Mouse (Mus musculus) C2C12 (cell line): Measurements from ENCODE around the gene Bub3. TPM values are rescaled to one million over a fixed set of nuclear protein-coding genes. Genes with fewer than 3 reads are reported as not detected.
A peak's percentile ranks its signal among the peaks of the same experiment; 100 is the strongest.

ENCODE experiments used
- H3K27me3 ChIP-seq: one replicate; pipeline ENCODE4 v1.6.1; 2011; ENCODE audit not compliant: control insufficient read depth, insufficient read depth, insufficient read length
- H3K36me3 ChIP-seq: one replicate; pipeline ENCODE4 v1.6.1; 2011; ENCODE audit not compliant: control insufficient read depth, insufficient read depth
- H3K4me3 ChIP-seq: one replicate; pipeline ENCODE4 v1.5.1; 2011; ENCODE audit warnings: mild to moderate bottlenecking, control low read depth; ENCODE audit not compliant: poor library complexity, insufficient read depth, severe bottlenecking
- H3K79me2 ChIP-seq: one replicate; pipeline ENCODE4 v1.6.1; 2011; ENCODE audit not compliant: control insufficient read depth, insufficient read depth
- H3K79me3 ChIP-seq: one replicate; pipeline ENCODE4 v1.6.1; 2011; ENCODE audit warnings: low read depth, control low read depth
- H3ac ChIP-seq: one replicate; pipeline ENCODE3; 2011; ENCODE audit warnings: low read depth; ENCODE audit not compliant: control insufficient read depth, insufficient read length
- CEBPB ChIP-seq: IDR thresholded peaks from one replicate; pipeline ENCODE4 v1.6.1; 2011; ENCODE audit warnings: low read depth, mild to moderate bottlenecking, control low read depth, moderate library complexity
- CTCF ChIP-seq: IDR thresholded peaks from one replicate; pipeline ENCODE4 v1.5.1; 2011; ENCODE audit not compliant: control insufficient read depth, insufficient read depth, insufficient read length
- FOSL1 ChIP-seq: IDR thresholded peaks from one replicate; pipeline ENCODE4 v1.8.0; 2011; ENCODE audit warnings: mild to moderate bottlenecking, low read length; ENCODE audit not compliant: poor library complexity, insufficient read depth, severe bottlenecking
- MAX ChIP-seq: IDR thresholded peaks from one replicate; pipeline ENCODE4 v1.6.1; 2011; ENCODE audit warnings: mild to moderate bottlenecking, control low read depth
- MYOD1 ChIP-seq: IDR thresholded peaks from one replicate; pipeline ENCODE4 v1.6.1; 2011; ENCODE audit warnings: low read depth; ENCODE audit not compliant: control insufficient read depth, insufficient read length
- MYOG ChIP-seq: IDR thresholded peaks from one replicate; pipeline ENCODE4 v1.6.1; 2011; ENCODE audit not compliant: control insufficient read depth, insufficient read length; ENCODE audit errors: extremely low read depth
- USF1 ChIP-seq: IDR thresholded peaks from one replicate; pipeline ENCODE4 v1.6.1; 2011; ENCODE audit warnings: low read depth, mild to moderate bottlenecking, control low read depth, moderate library complexity
- polyA plus RNA-seq: library from polyadenylated mRNA; unstranded; fragments of >200 nt; fragmentation: generic; extraction: Trizol; gene quantifications from one replicate; pipeline ENCODE4 v1.2.1, GENCODE M21; 2012; ENCODE audit warnings: missing spikeins

Gene Bub3
- polyA plus RNA-seq, 1 experiment = 164 TPM

DNA sequence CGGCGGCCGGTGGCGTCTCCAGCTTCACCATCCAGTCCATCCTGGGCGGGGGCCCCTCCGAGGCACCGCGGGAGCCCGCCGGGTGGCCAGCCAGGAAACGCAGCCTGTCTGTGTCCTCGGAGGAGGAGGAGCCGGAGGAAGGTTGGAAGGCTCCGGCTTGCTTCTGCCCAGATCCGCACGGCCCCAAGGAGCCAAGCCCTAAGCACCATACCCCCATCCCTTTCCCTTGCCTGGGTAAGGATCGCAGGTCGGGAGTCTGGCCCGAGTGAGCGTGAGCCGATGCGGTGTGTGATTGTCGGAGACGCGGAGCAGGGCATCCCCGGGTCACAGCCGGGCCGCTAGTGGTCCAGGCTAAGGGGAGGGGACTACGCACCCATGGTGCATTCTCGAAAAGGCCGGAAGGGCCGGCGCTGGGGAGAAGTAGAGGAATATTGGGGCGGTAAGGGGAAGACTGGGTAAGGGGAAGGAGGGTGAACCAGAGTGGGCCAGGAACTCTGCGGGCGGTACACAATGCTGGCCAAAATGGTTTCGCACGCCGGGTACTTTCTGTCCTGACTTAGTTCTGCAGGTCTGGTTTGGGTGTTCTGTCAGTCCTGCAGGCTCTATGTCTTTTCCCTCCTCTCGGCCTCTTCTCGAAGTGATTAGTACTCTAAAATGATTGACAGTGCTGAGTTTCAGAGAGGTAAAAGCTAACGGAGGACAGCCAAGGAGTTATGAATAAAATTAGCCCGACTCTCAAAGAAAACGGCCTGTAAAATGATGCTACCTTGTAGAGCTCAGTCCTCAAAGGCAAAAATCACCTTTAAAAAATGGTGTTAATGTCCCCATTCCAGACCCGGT lies 5.5 kb upstream of the Bub3 start:
- no peaks in the 10 kb centered on the region for H3K79me3 ChIP-seq
- H3K79me2 ChIP-seq = no peaks in the 10 kb centered on the region
- H3K27me3 ChIP-seq = peaks cover 40% of the 10 kb centered on the region
- no peaks in the 10 kb centered on the region for H3K36me3 ChIP-seq
- TF ChIP-seq MAX = no peak
- TF ChIP-seq FOSL1 = no peak
- no peak for TF ChIP-seq CTCF
- TF ChIP-seq CEBPB = no peak
- TF ChIP-seq MYOD1 = no peak
- no peak for TF ChIP-seq USF1
- TF ChIP-seq MYOG = no peak
- H3ac ChIP-seq = peak overlapping the region; percentile 83
- H3K4me3 ChIP-seq = peak overlapping the region; percentile 34

DNA sequence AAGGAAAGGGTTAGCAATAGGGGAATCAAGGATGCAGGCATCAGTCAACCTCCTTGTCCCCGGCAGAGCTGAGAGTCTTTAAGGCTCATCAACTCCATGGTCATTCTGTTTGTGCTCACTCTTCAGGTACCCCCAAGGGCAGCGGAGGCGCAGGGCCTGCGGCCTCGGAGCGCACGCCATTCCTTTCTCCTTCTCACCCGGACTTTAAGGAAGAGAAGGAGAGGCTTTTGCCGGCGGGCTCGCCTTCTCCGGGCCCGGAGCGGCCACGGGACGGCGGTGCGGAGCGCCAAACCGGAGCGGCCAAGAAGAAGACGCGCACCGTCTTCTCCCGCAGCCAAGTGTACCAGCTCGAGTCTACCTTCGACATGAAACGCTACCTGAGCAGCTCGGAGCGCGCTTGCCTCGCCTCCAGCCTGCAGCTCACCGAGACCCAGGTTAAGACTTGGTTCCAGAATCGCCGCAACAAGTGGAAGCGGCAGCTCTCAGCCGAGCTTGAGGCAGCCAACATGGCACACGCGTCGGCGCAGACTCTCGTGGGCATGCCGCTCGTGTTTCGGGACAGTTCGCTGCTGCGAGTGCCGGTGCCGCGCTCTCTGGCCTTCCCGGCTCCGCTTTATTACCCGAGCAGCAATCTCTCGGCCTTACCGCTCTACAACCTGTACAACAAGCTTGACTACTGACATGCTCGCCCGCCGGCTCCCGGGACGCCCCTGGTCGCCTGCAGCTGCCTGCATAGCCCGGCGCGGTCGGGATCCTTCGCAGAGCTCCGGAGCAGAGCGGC lies 4.5 kb upstream of the Bub3 start:
- H3K4me3 ChIP-seq = no peak overlapping the region
- H3K79me3 ChIP-seq = peaks cover under 1% of the 10 kb centered on the region
- no peaks in the 10 kb centered on the region for H3K36me3 ChIP-seq
- H3ac ChIP-seq = no peak overlapping the region
- peaks cover 34% of the 10 kb centered on the region for H3K27me3 ChIP-seq
- no peak for TF ChIP-seq CTCF
- no peak for TF ChIP-seq CEBPB
- no peak for TF ChIP-seq MYOD1
- TF ChIP-seq MYOG = no peak
- TF ChIP-seq USF1 = no peak
- TF ChIP-seq FOSL1 = no peak
- TF ChIP-seq MAX = no peak
- peaks cover 4% of the 10 kb centered on the region for H3K79me2 ChIP-seq

DNA sequence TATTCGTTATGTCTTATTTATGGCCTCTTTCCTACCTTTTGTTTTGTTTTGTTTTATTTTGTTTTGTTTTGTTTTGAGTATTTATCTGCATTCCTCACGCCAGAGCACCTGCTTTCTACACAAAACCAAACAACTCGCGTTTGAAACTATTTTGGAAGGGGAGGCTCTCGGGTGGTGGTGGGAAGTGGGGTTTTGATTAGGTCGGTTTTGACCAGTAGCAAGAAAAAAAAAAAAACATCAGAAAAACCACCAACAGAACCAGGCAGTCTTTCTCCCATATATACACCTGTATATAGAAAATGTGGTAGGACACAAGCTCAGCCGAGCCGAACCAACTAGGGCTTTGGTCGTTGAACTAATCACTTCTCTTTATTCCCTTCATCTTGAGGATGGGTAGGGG lies 3.9 kb upstream of the Bub3 start:
- no peak overlapping the region for H3K4me3 ChIP-seq
- peaks cover 6% of the 10 kb centered on the region for H3K79me3 ChIP-seq
- no peaks in the 10 kb centered on the region for H3K36me3 ChIP-seq
- H3K79me2 ChIP-seq = peaks cover 10% of the 10 kb centered on the region
- TF ChIP-seq MAX (no peak), MYOD1 (no peak), USF1 (no peak), CTCF (no peak), MYOG (no peak), CEBPB (no peak), FOSL1 (no peak)
- peaks cover 33% of the 10 kb centered on the region for H3K27me3 ChIP-seq
- no peak overlapping the region for H3ac ChIP-seq

DNA sequence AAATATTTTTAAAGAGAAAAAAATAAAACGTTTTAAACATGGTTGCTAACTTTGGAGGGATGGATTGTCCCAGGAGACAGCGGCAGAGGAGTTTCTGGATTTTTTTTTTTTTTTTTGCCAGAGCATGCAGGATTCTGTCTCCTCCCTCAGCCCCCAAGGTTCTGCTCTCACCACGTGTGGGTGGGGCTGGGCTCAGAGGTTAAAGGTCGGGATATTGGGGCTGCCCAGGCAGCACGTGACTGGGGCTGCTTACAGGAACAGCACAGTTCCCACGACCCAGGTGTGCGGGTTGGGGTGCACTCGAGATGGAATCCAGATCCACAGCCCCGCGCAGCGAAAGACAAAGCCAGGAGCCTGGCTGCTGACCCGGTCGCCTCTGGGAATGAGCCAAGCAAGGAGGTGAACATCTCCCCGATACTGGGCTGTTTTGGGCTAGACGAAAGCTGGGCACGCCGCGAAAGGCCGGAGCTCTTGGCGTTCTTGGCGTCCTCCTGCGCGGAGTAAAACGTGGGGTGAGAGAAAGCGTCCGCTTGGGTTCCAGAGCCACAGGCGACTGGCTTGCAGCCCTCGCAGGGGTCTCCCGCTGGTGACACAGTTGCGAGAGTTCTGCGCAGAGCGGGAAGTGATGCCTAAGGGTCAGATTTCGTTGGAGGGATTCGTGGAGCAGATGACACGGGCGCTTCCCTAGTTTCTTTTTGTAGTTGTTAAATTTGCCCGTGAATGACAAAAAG lies 3.3 kb upstream of the Bub3 start:
- peaks cover 3% of the 10 kb centered on the region for H3K36me3 ChIP-seq
- H3K79me3 ChIP-seq = peaks cover 12% of the 10 kb centered on the region
- no peak overlapping the region for H3ac ChIP-seq
- H3K4me3 ChIP-seq = no peak overlapping the region
- peaks cover 27% of the 10 kb centered on the region for H3K27me3 ChIP-seq
- peaks cover 16% of the 10 kb centered on the region for H3K79me2 ChIP-seq
- no peak for TF ChIP-seq MAX
- TF ChIP-seq MYOG = no peak
- no peak for TF ChIP-seq FOSL1
- no peak for TF ChIP-seq USF1
- TF ChIP-seq CEBPB = no peak
- no peak for TF ChIP-seq MYOD1
- no peak for TF ChIP-seq CTCF

DNA sequence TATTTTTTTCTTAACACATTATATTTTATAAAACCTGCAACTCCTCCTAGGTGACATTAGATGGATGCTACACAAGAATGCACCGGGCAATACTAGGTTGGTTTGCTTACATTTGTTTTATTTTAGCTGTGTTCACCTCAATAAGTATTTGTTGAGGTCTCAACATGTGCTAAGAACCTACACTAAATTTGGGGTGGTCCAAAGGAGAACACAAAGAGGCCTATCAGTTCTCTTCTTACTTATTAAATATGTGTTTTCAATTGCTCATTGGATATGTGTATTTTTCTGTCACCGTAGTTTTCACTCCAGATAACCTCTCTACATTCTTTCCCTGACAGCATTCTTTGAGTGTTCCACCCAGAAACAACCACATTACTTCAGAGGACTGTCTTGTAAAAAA lies 2.3 kb upstream of the Bub3 start:
- TF ChIP-seq MYOD1 = no peak
- no peak for TF ChIP-seq USF1
- TF ChIP-seq CTCF = no peak
- no peak for TF ChIP-seq CEBPB
- TF ChIP-seq MAX = no peak
- no peak for TF ChIP-seq MYOG
- TF ChIP-seq FOSL1 = no peak
- Histone ChIP-seq H3K79me3 (peaks cover 23% of the 10 kb centered on the region), H3K27me3 (peaks cover 16% of the 10 kb centered on the region), H3K36me3 (peaks cover 13% of the 10 kb centered on the region), H3K79me2 (peaks cover 26% of the 10 kb centered on the region), H3ac (no peak overlapping the region), H3K4me3 (no peak overlapping the region)
